Mouse (Mus musculus) T-helper 17 cell (primary cell): ENCODE measurements around the gene Slc27a4.
"Not testable (repeated sequence)": the region's sequence is repeated elsewhere in the genome, so short reads cannot be mapped to it uniquely, and the experiment has no call there.

Experiments used
- in situ Hi-C, 2 experiments: fragments of 300-600 bp; cut with MboI, MseI; formaldehyde crosslinking; loops; 1 replicate in 1 of 2; 2 replicates in 1 of 2; pipeline ENCODE4 v1.15.1; 2025; ENCODE audit warnings: high pct_unique_total_duplicates in 2 of 2

The Slc27a4 gene

DNA sequence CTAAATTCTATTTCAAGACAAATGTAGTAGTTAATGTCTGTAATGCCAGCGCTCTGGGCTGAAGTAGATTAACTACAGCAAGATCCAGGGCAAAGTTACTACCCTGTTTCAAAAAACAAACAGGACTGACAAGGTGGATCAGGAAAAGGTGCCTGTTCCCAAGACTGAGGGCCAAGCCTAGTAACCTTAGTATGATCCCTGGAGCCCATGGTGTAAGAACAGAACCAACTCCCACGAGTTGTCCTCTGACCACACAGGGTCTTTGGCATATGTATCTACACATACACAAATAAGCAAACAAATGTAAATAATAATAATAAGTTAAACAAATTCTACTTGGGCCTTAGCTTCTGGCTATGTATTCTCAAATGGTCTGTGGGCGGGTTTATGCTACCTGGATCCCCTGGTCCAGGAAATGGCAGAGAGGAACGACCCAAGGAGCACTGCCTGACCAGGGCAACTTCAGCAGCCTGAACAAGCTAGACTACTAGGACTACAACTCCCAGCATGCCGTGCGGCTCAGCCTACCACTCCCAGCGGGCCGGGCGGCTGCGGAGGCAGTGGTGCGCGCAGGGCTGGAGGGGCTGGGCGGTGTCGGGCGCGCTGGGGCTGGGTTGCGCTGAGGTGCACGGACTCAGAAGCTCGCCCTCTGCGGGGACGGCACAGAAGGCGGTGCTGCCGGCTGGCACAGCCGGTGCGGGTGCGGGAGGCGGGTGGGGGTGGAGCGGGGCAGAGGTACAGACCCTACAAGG is at the start of gene Slc27a4:
Gene Slc27a4 (plus strand): TSS at position 560 of the 752 bp plus-strand sequence.
- in situ Hi-C loops = no loop called here

- in situ Hi-C loops = no loop called here
These were observed 46.7 kb upstream of the Slc27a4 start for GRCm38 (mm10) chr2:29755693-29756092.

DNA sequence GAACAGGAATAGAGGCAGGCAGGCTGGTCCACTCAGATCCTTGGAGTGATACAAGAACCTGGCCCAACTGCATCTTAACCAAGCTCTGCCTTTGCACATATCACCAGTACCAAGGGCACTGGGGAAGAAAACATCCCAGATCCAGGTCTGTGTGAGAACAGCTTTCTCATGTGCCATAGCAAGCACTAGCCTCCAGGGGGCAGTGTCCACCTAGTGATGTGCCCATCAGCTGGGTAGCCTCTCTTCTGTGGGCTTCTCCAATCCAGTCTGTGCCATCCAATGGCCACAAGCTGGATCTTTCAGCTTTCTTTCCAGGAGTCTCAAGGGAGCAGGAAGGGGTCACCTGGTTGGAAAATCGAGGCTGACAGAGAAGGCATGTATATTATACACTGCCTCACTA is 37.6 kb upstream of the Slc27a4 start:
- in situ Hi-C loops = loop anchor here in 1 of 2 experiments (10.0 kb wide), 1 partner anchor 90 kb away; no protein-coding TSS in a partner anchor

- in situ Hi-C loops = loop anchor here in 1 of 2 experiments (10.0 kb wide), 1 partner anchor 87 kb away; no protein-coding TSS in a partner anchor
These were observed 34.3 kb upstream of the Slc27a4 start for GRCm38 (mm10) chr2:29767976-29768709.

DNA sequence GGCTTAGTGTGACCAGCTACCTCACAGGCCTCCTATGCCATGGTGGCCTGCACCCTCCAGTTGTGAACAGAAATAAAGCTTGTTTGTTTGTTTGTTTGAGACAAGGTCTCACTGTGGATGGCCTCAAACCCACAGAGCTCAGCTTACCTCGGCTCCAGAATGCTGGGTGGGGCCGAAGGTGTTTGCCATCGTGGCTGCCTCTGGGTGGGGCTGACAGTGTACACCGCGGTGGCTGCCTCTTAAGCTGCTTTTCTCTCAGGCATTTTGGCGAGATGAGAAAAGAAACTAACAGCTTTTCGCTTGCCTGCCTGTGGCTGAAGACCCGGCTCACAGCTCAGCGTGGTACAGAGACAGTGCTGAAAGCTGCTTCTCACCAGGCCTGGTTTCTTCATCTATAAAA is 33.5 kb upstream of the Slc27a4 start:
- in situ Hi-C loops = loop anchor here in 1 of 2 experiments (10.0 kb wide), 1 partner anchor 86 kb away; no protein-coding TSS in a partner anchor

GRCm38 (mm10) chr2:29770162-29770561 is 32.3 kb upstream of the Slc27a4 start:
- in situ Hi-C loops = loop anchor here in 1 of 2 experiments (5.0 kb wide), 1 partner anchor 82 kb away; no protein-coding TSS in a partner anchor

DNA sequence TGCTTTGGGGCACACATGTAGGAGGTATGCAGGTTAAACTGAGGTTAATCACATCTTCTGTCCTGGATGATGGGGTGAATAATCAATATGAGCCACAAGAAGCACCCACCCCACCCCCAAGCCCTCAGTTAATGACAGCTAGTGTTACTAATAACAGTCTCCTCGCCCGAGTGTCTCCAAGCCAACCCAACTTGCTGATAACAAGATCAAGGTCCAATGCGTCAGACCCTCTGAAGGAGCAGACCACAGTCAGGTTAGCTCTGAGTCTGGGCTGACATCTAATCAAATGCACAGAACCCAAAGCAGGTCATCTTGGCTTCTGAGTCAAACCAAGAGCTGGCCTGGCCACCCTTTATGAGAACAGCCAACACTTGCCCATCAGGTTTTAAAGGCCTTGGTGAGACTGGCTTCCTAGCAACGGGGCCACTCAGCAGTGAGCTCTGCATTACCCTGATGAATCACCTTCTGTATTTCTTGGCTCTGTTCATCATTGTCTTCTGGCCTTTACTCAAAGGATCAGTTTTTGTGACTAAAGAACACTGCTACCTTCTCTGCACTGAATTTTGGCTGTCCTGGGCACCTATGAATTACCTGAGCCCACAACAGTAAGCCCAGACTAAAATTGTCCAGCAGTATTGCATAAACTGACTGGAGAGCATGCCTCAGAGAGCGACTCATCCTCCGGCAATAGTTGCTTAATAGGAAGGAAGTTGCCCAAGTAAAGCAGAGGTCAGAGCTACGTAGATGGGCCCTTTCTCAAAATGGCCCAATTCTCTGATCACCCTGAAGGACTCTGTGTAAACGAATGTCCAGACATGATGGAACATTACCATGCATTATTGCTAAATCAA is 30.6 kb upstream of the Slc27a4 start:
- in situ Hi-C loops = loop anchor here in 1 of 2 experiments (5.0 kb wide), 1 partner anchor 80 kb away; no protein-coding TSS in a partner anchor

DNA sequence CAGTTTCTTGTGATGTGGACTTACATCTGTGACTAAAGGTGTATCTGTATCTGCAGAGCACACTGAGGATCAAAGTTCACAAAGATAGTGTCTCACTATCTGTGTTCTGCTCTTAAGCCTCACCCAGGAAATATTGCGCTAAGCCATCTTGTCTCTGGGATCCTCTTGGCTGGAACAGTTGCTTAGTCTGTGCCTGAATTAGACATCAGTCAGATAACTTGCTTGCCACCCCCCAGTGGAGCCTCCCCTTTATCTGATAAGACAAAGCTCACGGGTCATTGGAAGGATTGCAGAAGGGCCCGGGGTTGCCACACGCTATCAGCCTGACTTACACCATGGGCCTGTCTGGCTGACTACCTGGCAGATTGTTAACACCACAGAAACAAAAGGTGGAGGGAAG is 29.1 kb upstream of the Slc27a4 start:
- in situ Hi-C loops = loop anchor here in 1 of 2 experiments (5.0 kb wide), 1 partner anchor 79 kb away; no protein-coding TSS in a partner anchor

- in situ Hi-C loops = not testable (repeated sequence)
These were observed 21.2 kb upstream of the Slc27a4 start for GRCm38 (mm10) chr2:29781256-29781655.

DNA sequence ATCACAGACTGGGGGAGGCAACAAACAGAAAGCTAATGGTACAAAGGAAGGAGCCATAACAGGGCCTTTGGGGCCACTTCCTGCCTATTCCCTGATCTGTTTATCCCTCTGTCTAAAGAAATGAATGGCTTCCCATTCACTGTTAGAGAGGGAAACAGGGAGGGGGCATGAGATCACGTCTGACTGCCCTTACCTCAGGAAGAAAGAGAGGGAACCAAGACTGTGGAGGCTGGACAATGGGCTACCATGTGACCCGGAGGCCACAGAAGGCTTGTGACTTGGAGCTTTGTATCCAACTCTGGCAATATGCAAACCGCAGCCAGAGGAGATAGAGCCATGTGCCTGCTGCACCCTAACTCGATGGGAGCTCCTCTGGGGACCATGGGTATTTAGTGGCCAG is 18.1 kb upstream of the Slc27a4 start:
- in situ Hi-C loops = no loop called here

DNA sequence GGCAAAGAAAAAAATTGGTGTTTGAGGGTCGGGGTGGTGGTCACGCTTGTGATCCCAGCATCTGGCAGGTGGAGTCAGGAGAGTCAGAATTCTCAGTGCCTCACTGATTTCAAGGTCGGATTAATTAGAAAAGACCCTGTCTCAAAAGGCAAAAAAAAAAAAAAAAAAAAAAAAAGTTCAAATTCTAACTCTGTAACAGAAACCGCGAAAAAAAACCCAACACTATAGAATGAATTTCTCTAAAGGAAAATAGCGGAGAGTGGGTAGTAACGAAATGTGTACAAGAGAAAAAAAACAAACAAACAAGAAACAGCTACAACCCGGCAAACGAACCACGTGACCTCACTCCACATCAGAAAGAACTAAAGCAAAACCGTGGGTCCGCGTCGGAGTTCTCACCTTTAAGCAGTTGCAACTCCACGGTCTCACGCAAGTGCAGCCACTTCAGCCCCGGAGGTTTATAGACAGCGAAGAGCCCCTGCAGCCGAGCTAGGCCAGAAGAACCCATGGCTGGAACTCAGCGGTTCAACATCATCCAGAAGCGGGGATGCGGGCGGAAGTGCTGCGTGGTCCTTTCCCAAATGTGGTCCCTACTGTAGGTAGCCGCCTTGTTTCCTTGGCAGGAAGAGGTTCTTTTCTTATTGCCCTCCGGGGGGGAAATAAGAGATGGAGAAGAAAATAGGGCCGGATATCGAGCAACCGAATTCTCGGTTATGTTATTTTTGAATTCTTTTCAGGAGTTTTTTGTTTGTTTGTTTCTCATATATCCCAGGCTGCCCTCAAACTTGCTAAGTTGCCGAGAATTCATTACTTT is 15.1 kb upstream of the Slc27a4 start, which contains the start of gene Coq4:
Gene Coq4 (plus strand): TSS at position 390 of the 814 bp plus-strand sequence.
- in situ Hi-C loops = no loop called here

- in situ Hi-C loops = no loop called here
These were observed 14.3 kb upstream of the Slc27a4 start, which contains the start of gene Trub2 for GRCm38 (mm10) chr2:29787937-29788681. Gene Trub2, minus strand, starts transcription at chr2:29788502.

GRCm38 (mm10) chr2:29792772-29793487 is 9.5 kb upstream of the Slc27a4 start:
- in situ Hi-C loops = no loop called here

DNA sequence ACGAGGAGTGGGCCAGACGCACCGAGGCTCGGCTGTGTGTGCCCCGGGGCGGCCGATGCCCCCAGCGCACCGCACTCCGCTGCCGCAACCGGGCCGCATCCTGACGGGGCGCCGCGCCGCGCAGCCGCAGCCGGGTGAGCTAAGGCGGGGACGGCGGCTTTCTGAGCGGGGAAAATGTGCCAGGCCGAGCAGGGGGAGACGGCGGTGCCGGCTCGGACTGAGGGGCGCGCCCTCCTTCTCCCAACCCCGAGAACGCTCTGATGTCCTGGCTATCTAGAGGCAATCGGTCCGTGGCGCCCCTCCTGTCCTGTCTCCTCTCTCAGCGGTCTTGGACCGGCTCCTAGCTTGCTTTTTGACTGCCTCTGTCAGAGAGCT is 380 bp downstream of the Slc27a4 start:
- in situ Hi-C loops = no loop called here

GRCm38 (mm10) chr2:29803400-29803831 is 982 bp downstream of the Slc27a4 start:
- in situ Hi-C loops = no loop called here

DNA sequence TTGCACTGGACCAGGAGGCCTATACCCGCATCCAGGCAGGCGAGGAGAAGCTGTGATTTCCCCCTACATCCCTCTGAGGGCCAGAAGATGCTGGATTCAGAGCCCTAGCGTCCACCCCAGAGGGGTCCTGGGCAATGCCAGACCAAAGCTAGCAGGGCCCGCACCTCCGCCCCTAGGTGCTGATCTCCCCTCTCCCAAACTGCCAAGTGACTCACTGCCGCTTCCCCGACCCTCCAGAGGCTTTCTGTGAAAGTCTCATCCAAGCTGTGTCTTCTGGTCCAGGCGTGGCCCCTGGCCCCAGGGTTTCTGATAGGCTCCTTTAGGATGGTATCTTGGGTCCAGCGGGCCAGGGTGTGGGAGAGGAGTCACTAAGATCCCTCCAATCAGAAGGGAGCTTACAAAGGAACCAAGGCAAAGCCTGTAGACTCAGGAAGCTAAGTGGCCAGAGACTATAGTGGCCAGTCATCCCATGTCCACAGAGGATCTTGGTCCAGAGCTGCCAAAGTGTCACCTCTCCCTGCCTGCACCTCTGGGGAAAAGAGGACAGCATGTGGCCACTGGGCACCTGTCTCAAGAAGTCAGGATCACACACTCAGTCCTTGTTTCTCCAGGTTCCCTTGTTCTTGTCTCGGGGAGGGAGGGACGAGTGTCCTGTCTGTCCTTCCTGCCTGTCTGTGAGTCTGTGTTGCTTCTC is 13.4 kb downstream of the Slc27a4 start:
- in situ Hi-C loops = loop anchor here in 1 of 2 experiments (5.0 kb wide), 1 partner anchor 41 kb away; no protein-coding TSS in a partner anchor

DNA sequence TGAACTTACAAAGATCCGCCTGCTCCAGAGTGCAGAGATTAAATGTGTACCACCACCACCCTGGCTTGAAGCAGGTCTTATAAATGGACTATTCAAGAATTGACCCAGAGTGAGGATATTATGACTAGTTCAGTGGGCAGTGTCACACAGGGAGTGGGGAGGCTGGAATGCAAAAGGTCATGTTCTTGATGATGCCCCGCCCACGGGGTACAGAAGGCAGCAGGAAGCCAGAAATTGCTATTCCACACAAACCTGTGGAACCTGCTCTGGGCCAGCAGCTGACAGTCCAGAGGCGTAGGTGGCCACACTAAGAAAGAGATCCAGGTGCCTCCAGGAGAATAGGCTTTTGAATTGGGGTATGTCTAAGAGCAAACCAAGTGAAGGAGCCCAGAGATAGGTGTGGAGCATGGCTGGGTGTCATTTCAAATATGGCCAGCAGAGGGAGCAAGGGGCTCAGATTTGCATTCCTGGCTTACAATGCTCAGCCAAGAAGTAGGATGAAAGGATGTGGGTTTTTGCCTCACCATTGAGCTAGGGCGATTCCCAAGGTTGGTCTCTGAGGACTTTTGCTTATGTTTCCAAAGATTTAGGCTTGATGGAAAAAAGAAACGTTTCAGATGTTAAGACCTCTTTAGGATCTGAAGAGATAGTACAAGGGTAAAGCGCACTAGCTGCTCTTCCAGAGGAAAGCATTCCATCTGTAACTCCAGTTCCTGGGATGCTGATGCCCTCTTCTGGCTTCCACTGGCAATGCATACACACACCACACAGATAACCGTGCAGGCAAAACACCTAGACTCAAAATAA is 15.2 kb downstream of the Slc27a4 start:
- in situ Hi-C loops = loop anchor here in 1 of 2 experiments (5.0 kb wide), 1 partner anchor 40 kb away; no protein-coding TSS in a partner anchor
